Mouse (Mus musculus) stomach, embryonic 15.5 days (tissue): ENCODE results near the gene Hist1h2ab. TPM values are rescaled to one million over a fixed set of nuclear protein-coding genes. Genes with fewer than 3 reads are reported as not detected.
"Not testable (repeated sequence)": the region's sequence is repeated elsewhere in the genome, so short reads cannot be mapped to it uniquely, and the experiment has no call there.

Experiments used
- ATAC-seq: fragments of 200-750 bp; cut with Nextera tagmentation; 2 replicates; pipeline ENCODE4 v1.8.0; 2017; ENCODE audit warnings: low read depth, moderate number of reproducible peaks, moderate TSS enrichment; ENCODE audit not compliant: insufficient read depth, low FRiP score
- H3K27ac ChIP-seq: fragments of 300-500 bp; sonication (generic); 2 replicates; pipeline ENCODE4 v1.5.1; 2015; ENCODE audit warnings: mild to moderate bottlenecking, inconsistent platforms
- H3K27me3 ChIP-seq: fragments of 300-500 bp; sonication (generic); replicated peaks from 2 replicates; pipeline ENCODE4 v1.6.1; 2015; ENCODE audit warnings: inconsistent platforms
- H3K36me3 ChIP-seq: fragments of 300-500 bp; sonication (generic); 2 replicates; pipeline ENCODE4 v1.6.1; 2015; ENCODE audit warnings: inconsistent platforms
- H3K4me1 ChIP-seq: fragments of 300-500 bp; sonication (generic); 2 replicates; pipeline ENCODE4 v1.6.1; 2015; ENCODE audit warnings: inconsistent platforms
- H3K4me2 ChIP-seq: fragments of 300-500 bp; sonication (generic); 2 replicates; pipeline ENCODE4 v1.6.1; 2015; ENCODE audit warnings: mild to moderate bottlenecking, inconsistent platforms
- H3K4me3 ChIP-seq: fragments of 300-500 bp; sonication (generic); replicated peaks from 2 replicates; pipeline ENCODE4 v1.5.1; 2015; ENCODE audit warnings: inconsistent platforms
- H3K9ac ChIP-seq: fragments of 300-500 bp; sonication (generic); 2 replicates; pipeline ENCODE4 v1.6.1; 2015; ENCODE audit warnings: inconsistent platforms
- H3K9me3 ChIP-seq: fragments of 300-500 bp; sonication (generic); 2 replicates; pipeline ENCODE4 v1.6.1; 2016; ENCODE audit warnings: inconsistent platforms
- WGBS: fragments of 180-500 bp; shearing (Covaris S2); methylation state at CpG from one replicate; pipeline ENCODE4 v1.1.7; 2015; 5-methylcytosine and 5-hydroxymethylcytosine counted together
- polyA plus RNA-seq: library from polyadenylated mRNA; unstranded; fragments of >200 nt; fragmentation: Nextera tagmentation; extraction: Ambion mirVana; gene quantifications from 2 replicates; pipeline ENCODE4 v1.2.1, GENCODE M21; 2015

Gene Hist1h2ab
- polyA plus RNA-seq, 1 experiment from 2014 or later = 63.1 TPM

GRCm38 (mm10) chr13:23717593-23718245, 33.2 kb upstream of the Hist1h2ab start:
- WGBS = 20% methylated on average over 2 of the region's 2 CpGs
- H3K4me1 ChIP-seq, ATAC-seq, H3K4me3 ChIP-seq, H3K9me3 ChIP-seq, H3K4me2 ChIP-seq, H3K9ac ChIP-seq, H3K27ac ChIP-seq, H3K36me3 ChIP-seq, H3K27me3 ChIP-seq: not testable (repeated sequence)

GRCm38 (mm10) chr13:23724239-23724638, 26.7 kb upstream of the Hist1h2ab start:
- Histone ChIP-seq H3K4me1 (no peaks in the 10 kb centered on the region), H3K36me3 (no peaks in the 10 kb centered on the region), H3K9ac (no peak overlapping the region), H3K27ac (no peak overlapping the region), H3K4me3 (no peak overlapping the region), H3K9me3 (no peaks in the 10 kb centered on the region), H3K27me3 (no peaks in the 10 kb centered on the region), H3K4me2 (no peak overlapping the region)
- no peak for ATAC-seq
- 71% methylated on average over 4 of the region's 4 CpGs for WGBS

- H3K4me3 ChIP-seq = no peak overlapping the region
- no peaks in the 10 kb centered on the region for H3K4me1 ChIP-seq
- no peak overlapping the region for H3K4me2 ChIP-seq
- H3K9me3 ChIP-seq = no peaks in the 10 kb centered on the region
- H3K27ac ChIP-seq = no peak overlapping the region
- no peaks in the 10 kb centered on the region for H3K36me3 ChIP-seq
- no CpG with 5 or more reads among the region's 1 CpGs for WGBS
- H3K9ac ChIP-seq = no peak overlapping the region
- ATAC-seq = no peak
- no peaks in the 10 kb centered on the region for H3K27me3 ChIP-seq
Measured at GRCm38 (mm10) chr13:23725213-23725612, 25.7 kb upstream of the Hist1h2ab start.

DNA sequence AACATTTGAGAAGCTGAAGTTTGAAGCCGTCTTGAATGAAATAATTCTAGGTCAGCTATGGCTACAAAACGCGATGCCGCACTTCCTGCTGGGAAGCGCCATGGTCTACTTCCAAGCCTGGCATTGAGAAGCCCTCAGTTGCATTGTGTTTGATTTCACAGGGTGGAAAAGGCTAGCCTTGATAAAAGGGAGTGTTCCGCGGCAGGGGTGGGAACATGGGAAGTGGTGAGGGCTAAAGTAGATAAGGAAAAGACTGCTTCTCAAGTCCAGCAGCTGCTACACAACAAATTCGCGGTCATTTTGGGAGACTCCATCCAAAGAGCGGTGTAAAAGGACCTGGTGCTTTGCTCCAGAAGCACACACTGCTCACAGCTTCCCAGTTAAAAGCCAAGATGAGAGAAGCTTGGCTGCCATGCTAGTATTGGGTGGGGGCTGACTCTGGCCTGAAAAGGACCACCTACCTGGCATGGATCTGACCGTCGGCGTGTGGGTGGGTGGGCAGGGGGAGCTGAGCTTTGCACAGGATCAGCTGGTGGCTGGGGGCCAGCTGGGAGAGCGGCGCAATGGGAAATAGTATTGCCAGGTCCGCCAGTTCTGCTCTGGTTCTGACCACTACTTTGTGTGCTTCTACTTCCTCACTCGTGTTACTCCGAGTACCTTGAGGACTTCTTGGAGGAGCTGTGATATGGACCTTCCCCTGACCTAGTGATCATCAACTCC, 22.3 kb upstream of the Hist1h2ab start:
- no peaks in the 10 kb centered on the region for H3K27me3 ChIP-seq
- 81% methylated on average over 18 of the region's 18 CpGs for WGBS
- no peaks in the 10 kb centered on the region for H3K36me3 ChIP-seq
- no peak overlapping the region for H3K4me2 ChIP-seq
- peak overlapping the region; percentile 4; the same call in 1 of the 2 replicates for H3K27ac ChIP-seq
- H3K9me3 ChIP-seq = no peaks in the 10 kb centered on the region
- no peaks in the 10 kb centered on the region for H3K4me1 ChIP-seq
- no peak overlapping the region for H3K9ac ChIP-seq
- H3K4me3 ChIP-seq = no peak overlapping the region
- ATAC-seq = no peak

GRCm38 (mm10) chr13:23729192-23729525, 21.8 kb upstream of the Hist1h2ab start:
- no peaks in the 10 kb centered on the region for H3K9me3 ChIP-seq
- H3K9ac ChIP-seq = no peak overlapping the region
- WGBS = 89% methylated on average over 9 of the region's 9 CpGs
- no peak overlapping the region for H3K4me2 ChIP-seq
- ATAC-seq = no peak
- no peaks in the 10 kb centered on the region for H3K36me3 ChIP-seq
- no peaks in the 10 kb centered on the region for H3K4me1 ChIP-seq
- H3K27me3 ChIP-seq = no peaks in the 10 kb centered on the region
- no peak overlapping the region for H3K4me3 ChIP-seq
- H3K27ac ChIP-seq = peak overlapping the region; percentile 4; the same call in 1 of the 2 replicates

GRCm38 (mm10) chr13:23729706-23730105, 21.2 kb upstream of the Hist1h2ab start:
- Histone ChIP-seq H3K27ac (no peak overlapping the region), H3K27me3 (no peaks in the 10 kb centered on the region), H3K36me3 (no peaks in the 10 kb centered on the region), H3K4me2 (no peak overlapping the region), H3K4me3 (no peak overlapping the region), H3K9me3 (no peaks in the 10 kb centered on the region), H3K9ac (no peak overlapping the region), H3K4me1 (no peaks in the 10 kb centered on the region)
- WGBS = 90% methylated on average over 5 of the region's 5 CpGs
- ATAC-seq = no peak

DNA sequence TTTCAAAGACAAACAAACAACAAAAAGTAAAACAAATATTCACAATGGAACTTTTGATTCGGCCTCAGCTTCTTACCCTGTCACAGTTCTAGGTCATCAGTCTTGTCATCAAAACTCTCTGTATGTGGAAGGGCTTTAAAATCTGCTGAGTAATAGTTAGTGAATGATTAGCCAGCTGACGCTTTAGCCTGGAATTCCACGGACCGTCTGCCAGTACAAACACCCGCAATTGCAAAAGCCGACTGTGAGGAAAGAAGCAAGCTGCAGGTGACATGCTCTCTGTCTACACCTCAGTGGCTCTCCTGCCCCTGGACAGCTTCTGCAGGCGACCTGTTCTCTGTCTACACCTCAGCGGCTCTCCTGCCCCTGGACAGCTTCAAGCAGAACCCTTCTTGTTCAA, 20.4 kb upstream of the Hist1h2ab start:
- Histone ChIP-seq H3K4me3 (no peak overlapping the region), H3K4me1 (no peaks in the 10 kb centered on the region), H3K9ac (no peak overlapping the region), H3K36me3 (no peaks in the 10 kb centered on the region), H3K27ac (no peak overlapping the region), H3K9me3 (no peaks in the 10 kb centered on the region), H3K4me2 (no peak overlapping the region), H3K27me3 (no peaks in the 10 kb centered on the region)
- WGBS = 18% methylated on average over 8 of the region's 8 CpGs
- peak; percentile 72 for ATAC-seq

DNA sequence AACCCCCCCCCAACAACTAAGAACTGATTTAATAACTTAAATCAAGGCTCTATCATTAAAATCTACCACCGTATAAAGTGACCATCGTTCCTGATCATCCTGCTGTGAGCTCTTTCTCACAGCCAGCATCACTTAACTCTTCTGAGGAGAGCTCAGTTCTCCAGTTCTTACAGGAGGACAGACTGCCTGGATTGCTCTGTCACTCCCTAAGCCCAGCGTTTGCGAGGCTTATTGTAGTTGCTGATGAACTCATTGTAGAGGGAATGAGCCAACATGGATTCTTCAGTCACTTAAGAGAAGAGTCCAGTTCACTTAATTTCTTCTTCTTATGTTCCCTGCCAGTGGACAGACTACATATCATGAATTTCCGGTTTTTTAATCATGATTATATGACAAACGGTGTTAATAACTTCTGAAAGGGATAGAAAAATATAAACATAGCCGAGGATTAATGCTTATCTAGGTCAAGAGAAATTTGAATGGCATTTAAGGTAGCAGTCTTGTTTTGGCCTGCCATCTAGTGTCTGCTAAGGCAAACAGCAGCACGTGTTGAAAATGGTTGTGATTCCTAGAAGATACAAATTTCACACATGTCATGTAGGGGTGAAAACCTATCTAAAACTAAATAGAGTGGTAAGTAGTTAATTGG, 18.6 kb upstream of the Hist1h2ab start:
- no peaks in the 10 kb centered on the region for H3K9me3 ChIP-seq
- ATAC-seq = no peak
- H3K36me3 ChIP-seq = no peaks in the 10 kb centered on the region
- no peaks in the 10 kb centered on the region for H3K27me3 ChIP-seq
- H3K4me2 ChIP-seq = no peak overlapping the region
- no peak overlapping the region for H3K9ac ChIP-seq
- no peak overlapping the region for H3K27ac ChIP-seq
- 25% methylated on average over 8 of the region's 8 CpGs for WGBS
- H3K4me3 ChIP-seq = no peak overlapping the region
- H3K4me1 ChIP-seq = no peaks in the 10 kb centered on the region

- no peaks in the 10 kb centered on the region for H3K4me1 ChIP-seq
- H3K9me3 ChIP-seq = no peaks in the 10 kb centered on the region
- H3K36me3 ChIP-seq = no peaks in the 10 kb centered on the region
- no peak overlapping the region for H3K4me3 ChIP-seq
- H3K27me3 ChIP-seq = no peaks in the 10 kb centered on the region
- H3K4me2 ChIP-seq = no peak overlapping the region
- H3K27ac ChIP-seq = no peak overlapping the region
- no peak for ATAC-seq
- 88% methylated on average over 5 of the region's 5 CpGs for WGBS
- H3K9ac ChIP-seq = no peak overlapping the region
Measured at GRCm38 (mm10) chr13:23737091-23737490, 13.8 kb upstream of the Hist1h2ab start.

- Histone ChIP-seq H3K27ac (peak overlapping the region; percentile 99), H3K36me3 (no peaks in the 10 kb centered on the region), H3K4me1 (no peaks in the 10 kb centered on the region), H3K4me3 (peak overlapping the region; percentile 64; the same call in 1 of the 2 replicates), H3K27me3 (no peaks in the 10 kb centered on the region), H3K4me2 (peak overlapping the region; percentile 95), H3K9me3 (no peaks in the 10 kb centered on the region), H3K9ac (no peak overlapping the region)
- ATAC-seq = no peak
- WGBS = 25% methylated on average over 4 of the region's 4 CpGs
Measured at GRCm38 (mm10) chr13:23738041-23738440, 12.9 kb upstream of the Hist1h2ab start.

DNA sequence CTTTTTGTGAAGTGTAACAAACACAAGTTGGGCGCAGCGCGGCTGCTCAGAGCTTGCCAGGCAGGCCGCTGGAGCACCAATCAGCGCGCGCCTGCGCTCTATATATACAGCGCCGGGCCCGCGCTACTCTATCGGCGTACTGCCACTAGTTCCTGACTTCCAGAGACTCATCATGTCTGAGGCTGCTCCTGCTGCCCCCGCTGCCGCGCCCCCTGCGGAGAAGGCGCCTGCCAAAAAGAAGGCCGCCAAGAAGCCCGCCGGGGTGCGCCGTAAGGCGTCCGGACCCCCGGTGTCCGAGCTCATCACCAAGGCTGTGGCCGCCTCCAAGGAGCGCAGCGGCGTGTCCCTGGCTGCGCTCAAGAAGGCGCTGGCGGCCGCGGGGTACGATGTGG, 12.3 kb upstream of the Hist1h2ab start, which contains the start of gene Hist1h1c:
Hist1h1c (plus strand) TSS at position 132 of the 392 bp plus-strand sequence.
- Histone ChIP-seq H3K9ac (peak within 1 kb of the TSS; percentile 91), H3K27ac (peak within 1 kb of the TSS; percentile 99), H3K4me3 (peak within 1 kb of the TSS; percentile 64), H3K4me1 (no peaks in the 10 kb centered on the region), H3K4me2 (peak within 1 kb of the TSS; percentile 95), H3K27me3 (no peaks in the 10 kb centered on the region), H3K36me3 (no peaks in the 10 kb centered on the region), H3K9me3 (no peaks in the 10 kb centered on the region)
- WGBS = under 1% methylated on average over 38 of the region's 38 CpGs
- ATAC-seq = peak; percentile 91
